Mouse (Mus musculus) C2C12 (cell line): ENCODE results near the gene Mgrn1.

Experiments used
- CEBPB ChIP-seq: IDR thresholded peaks from one replicate; pipeline ENCODE4 v1.6.1; 2011; ENCODE audit warnings: low read depth, mild to moderate bottlenecking, control low read depth, moderate library complexity
- CTCF ChIP-seq: IDR thresholded peaks from one replicate; pipeline ENCODE4 v1.5.1; 2011; ENCODE audit not compliant: control insufficient read depth, insufficient read depth, insufficient read length
- MAX ChIP-seq: IDR thresholded peaks from one replicate; pipeline ENCODE4 v1.6.1; 2011; ENCODE audit warnings: mild to moderate bottlenecking, control low read depth
- MYOD1 ChIP-seq: IDR thresholded peaks from one replicate; pipeline ENCODE4 v1.6.1; 2011; ENCODE audit warnings: low read depth; ENCODE audit not compliant: control insufficient read depth, insufficient read length

DNA sequence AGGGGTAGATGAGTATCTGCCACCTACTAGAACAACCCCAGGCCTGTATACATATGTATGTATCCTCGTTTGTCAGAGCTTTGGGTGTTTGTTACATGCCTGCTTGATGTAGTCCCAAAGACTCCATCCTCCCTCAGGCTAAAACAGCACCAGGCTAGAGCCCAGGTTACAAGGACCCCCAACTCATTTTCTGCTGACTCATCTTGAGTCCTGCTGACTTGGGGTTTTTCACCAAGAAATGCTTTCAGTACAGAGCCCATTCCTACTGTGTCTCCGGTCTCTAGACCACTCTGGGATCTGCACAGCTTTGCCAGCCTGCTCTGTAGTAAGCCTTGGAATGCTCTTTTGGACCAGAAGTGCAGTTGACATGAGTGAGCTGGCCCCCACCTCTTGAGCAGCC, 30.6 kb downstream of the Mgrn1 start:
- TF ChIP-seq CTCF (no peak), MYOD1 (no peak), MAX (no peak), CEBPB (no peak)
